Mouse (Mus musculus) thymus, postnatal 4 days (tissue): ENCODE data around the gene Hpcal1.

Experiments
- DNase-seq: peaks from one replicate; pipeline ENCODE4 v3.0.0; 2021

The Hpcal1 gene

GRCm38 (mm10) chr12:17715720-17716478, 25.2 kb downstream of the Hpcal1 start:
- peak; percentile 41 for DNase-seq

GRCm38 (mm10) chr12:17717257-17717656, 26.6 kb downstream of the Hpcal1 start:
- DNase-seq, result no peak

- DNase-seq, result no peak
Observed at GRCm38 (mm10) chr12:17718146-17718545, 27.5 kb downstream of the Hpcal1 start.

- DNase-seq, result no peak
Observed at GRCm38 (mm10) chr12:17721058-17721457, 30.4 kb downstream of the Hpcal1 start.

- DNase-seq, result no peak
Observed at GRCm38 (mm10) chr12:17722452-17723181, 32.0 kb downstream of the Hpcal1 start.

GRCm38 (mm10) chr12:17723182-17723570, 32.5 kb downstream of the Hpcal1 start:
- no peak for DNase-seq

- peak; percentile 31 for DNase-seq
Observed at GRCm38 (mm10) chr12:17723999-17724398, 33.3 kb downstream of the Hpcal1 start.

GRCm38 (mm10) chr12:17724412-17725090, 33.9 kb downstream of the Hpcal1 start:
- DNase-seq, result peak; percentile 65

GRCm38 (mm10) chr12:17725592-17725991, 34.9 kb downstream of the Hpcal1 start:
- peak; percentile 46 for DNase-seq

- peak; percentile 64 for DNase-seq
Observed at GRCm38 (mm10) chr12:17726576-17727320, 36.1 kb downstream of the Hpcal1 start.

GRCm38 (mm10) chr12:17727676-17728339, 37.2 kb downstream of the Hpcal1 start:
- peak; percentile 75 for DNase-seq

GRCm38 (mm10) chr12:17729211-17729900, 38.7 kb downstream of the Hpcal1 start:
- no peak for DNase-seq

GRCm38 (mm10) chr12:17732006-17732405, 41.4 kb downstream of the Hpcal1 start:
- DNase-seq, result no peak

- no peak for DNase-seq
Observed at GRCm38 (mm10) chr12:17732546-17732945, 41.9 kb downstream of the Hpcal1 start.

GRCm38 (mm10) chr12:17733114-17733904, 42.7 kb downstream of the Hpcal1 start:
- no peak for DNase-seq

- no peak for DNase-seq
Observed at GRCm38 (mm10) chr12:17736396-17736795, 45.7 kb downstream of the Hpcal1 start.

- DNase-seq, result peak; percentile 59
Observed at GRCm38 (mm10) chr12:17736859-17737577, 46.4 kb downstream of the Hpcal1 start.

GRCm38 (mm10) chr12:17737808-17738207, 47.2 kb downstream of the Hpcal1 start:
- DNase-seq, result peak; percentile 60

GRCm38 (mm10) chr12:17738473-17738872, 47.8 kb downstream of the Hpcal1 start:
- DNase-seq, result no peak

GRCm38 (mm10) chr12:17740226-17740625, 49.6 kb downstream of the Hpcal1 start:
- DNase-seq, result no peak
